Mouse (Mus musculus): Measurements from ENCODE around the gene Megf6.

DNA sequence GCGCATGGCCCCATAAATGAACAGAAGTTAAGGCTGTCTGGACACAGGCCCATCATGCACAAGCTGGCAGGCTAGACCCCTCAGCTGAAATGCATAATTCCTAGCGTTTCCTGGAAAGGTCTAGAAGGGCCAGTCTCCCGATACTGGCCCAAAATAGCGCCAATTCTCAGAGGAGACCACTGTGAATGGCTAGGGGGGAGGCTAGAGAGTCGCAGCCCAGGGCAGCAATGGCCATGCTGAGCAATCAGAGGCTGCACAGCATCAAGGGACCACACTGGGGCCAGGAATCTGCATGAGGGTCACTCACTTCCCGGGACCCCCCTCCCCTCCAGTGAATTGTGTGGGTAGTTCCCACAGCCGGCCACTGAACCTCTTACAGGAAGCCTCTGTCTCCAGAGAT lies 113.1 kb downstream of the Megf6 start:
- no peak for TF ChIP-seq CTCF (IDR thresholded peaks at IDR 0.05; ENCODE audit: borderline replicate concordance, control insufficient read depth, extremely low read depth, insufficient read depth, low read length, poor library complexity)
- TF ChIP-seq POLR2A (IDR thresholded peaks at IDR 0.05; ENCODE audit: control insufficient read depth, extremely low read depth, insufficient read depth, low read length, poor library complexity), result no peak
